Mouse (Mus musculus) cerebral cortex, adult 2 months (tissue): Measurements from ENCODE around the gene 2310046K23Rik.

Source experiments
- WGBS: fragments of 180-500 bp; shearing (Covaris S2); methylation state at CpG from one replicate; pipeline ENCODE4 v1.1.7; 2018; 5-methylcytosine and 5-hydroxymethylcytosine counted together

The 2310046K23Rik gene

DNA sequence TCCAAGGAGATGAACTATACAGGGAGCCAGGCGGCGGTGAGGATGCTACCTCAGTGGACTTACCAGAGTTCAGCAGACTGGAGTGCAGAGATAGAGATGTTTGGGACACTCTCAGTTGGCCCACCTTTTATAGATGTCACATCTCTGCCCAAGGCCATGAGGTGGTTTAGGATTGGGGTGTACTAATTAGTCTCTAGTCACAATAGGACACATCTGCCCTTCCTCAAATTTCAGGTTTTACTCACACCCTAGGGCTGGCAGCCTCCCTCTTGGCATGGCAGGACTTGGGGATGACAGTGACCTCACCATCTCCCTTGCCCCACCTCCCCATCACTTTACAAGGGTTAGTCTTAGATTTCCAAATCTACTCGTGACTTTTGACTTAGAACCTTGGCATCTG lies at the start of gene 2310046K23Rik:
Gene 2310046K23Rik (minus strand): TSS at position 101 of the 400 bp plus-strand sequence.
- WGBS: 85% methylated on average over 3 of the region's 3 CpGs

DNA sequence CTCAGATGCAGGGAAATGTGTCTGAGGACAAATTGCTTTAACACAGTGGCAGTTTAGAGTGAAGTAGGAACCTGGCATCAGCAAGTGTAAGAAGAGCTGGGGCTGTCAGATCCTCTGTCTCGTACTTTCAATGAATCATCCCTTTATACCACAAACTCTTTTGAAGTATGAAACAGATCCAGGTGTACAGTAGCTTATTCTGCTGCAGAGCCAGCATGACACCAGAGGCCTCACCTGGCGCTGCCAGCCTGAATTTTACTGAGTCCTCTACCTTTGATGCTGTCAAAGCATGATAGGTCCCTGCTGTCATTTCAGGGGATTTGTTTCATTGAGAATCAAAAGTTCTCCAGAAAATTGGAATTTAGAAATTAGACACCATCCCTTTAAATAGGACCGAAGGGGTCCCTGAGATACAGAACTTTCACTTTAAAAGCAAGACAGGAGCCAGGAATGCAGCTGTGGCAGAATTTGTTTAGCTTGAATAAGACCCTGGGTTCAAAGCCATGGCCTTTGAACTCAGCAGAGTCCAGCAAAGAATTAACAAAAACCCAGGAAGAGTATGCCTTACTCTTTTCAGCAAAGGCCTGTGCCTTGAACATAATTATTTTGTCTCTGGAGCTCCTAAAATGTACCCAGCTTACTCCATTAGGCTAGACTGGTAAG lies 49.0 kb upstream of the 2310046K23Rik start:
- WGBS: 78% methylated on average over 3 of the region's 3 CpGs

DNA sequence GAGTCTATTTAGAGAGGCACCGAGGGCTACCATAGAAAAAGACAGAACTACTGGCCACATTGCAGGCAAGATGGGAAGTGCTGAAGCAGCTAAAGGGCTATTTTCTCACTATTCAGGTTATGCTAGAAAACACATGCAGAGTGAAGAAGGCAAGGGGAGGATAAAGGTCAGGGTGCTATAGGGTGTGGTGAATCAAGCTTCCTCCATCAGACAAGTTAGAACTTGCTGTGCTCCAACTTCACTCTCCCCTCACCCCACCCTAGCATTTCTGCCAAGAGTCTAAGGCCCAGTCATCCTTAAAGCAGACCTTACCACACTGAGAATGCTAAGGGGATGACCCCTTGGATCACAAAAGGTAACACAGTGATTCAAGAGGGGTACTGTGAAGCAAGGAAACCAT lies 45.2 kb upstream of the 2310046K23Rik start:
- 91% methylated on average over 1 of the region's 1 CpGs for WGBS

DNA sequence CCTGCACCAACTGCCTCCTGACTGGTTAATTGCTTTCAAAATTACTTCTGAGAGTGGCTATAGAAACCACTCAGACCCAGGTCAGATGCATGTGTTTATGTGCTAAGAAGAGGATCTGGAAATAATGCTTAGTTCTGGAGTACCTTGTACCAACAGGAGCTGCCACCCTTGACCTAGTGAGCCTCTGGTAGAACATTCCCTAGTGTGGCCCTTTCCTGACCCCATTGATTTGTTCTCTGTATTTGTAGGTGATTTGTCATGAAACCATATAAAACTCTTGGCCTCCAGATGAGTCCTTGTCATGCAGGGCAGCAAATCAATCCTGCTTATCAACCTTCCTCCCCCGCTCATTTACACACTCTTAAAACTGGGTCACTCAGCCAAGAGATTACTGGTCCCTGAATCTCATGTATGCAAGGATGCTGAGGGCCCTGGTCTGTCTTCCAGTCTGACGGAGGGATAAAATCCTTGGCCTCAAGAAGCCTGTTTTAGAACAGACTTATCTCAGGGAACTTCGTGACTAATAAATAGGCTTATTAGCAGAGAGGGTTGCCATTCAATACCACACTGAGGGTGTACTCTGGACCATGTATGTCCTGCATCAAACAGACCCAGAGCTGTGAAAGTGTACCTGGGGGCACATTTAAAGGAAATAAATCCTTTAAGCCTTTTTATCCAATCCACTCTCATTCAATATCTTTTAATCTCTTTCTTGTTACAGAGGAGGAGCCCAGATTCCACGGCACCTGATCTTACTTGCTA lies 44.5 kb upstream of the 2310046K23Rik start:
- WGBS: 83% methylated on average over 4 of the region's 4 CpGs

DNA sequence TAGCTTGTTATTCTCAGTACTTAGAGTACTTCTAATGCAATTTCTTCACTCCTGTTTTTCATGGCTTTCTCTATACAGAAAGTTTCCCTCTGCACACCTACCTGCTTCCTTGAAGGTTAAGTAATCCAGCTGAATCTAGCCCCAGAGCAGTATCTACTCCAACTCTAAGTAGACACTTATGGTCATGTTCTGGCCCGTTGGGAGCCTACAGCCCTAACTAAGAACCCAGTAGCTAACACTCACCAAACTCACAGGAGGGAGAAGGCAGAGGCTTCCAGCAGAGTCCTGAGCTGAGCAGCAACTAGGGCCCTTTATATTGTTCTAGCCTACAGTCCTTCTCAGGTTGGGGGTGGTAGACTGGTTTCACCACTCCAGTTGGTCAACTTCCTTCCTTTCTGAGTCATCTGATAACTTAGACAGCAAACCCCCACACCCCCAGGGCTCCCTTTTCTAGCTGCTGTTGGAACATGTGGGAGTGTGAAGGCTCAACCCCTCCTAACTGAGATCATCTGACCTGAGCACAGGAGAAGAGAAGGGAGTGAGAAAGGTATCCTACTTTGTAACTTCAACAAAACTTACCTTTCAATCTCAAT lies 39.2 kb upstream of the 2310046K23Rik start, which contains the start of gene Ivl:
Gene Ivl (minus strand): TSS at position 287 of the 593 bp plus-strand sequence.
- WGBS: 72% methylated on average over 1 of the region's 1 CpGs

DNA sequence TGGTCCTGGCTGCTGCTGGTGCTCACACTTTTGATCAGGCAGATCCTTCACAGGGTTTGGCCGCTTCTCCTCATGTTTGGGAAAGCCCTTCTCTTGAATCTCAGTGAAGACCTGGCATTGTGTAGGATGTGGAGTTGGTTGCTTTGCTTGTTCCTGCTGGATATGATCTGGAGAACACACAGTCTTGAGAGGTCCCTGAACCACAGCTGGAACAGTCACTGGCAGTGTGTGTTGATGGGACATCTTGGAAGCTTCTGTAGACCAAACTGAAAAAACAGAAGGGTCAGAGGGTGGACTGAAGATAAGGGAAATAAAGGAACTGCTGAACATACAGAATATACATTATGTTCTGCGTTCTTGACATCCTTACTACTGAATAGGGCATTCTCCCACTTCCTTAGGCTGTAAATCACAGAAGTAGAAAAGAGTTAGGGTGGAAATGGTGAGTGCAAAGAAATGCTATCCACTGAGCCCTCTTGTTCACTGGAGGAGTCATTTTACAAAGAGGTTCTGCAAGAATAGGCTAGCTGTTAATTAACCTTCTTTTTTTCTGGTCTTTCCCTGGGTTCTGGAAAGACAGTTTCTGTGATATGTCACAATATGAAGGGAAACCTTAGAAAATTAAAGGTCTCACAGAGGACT lies 38.3 kb upstream of the 2310046K23Rik start:
- 58% methylated on average over 2 of the region's 2 CpGs for WGBS

DNA sequence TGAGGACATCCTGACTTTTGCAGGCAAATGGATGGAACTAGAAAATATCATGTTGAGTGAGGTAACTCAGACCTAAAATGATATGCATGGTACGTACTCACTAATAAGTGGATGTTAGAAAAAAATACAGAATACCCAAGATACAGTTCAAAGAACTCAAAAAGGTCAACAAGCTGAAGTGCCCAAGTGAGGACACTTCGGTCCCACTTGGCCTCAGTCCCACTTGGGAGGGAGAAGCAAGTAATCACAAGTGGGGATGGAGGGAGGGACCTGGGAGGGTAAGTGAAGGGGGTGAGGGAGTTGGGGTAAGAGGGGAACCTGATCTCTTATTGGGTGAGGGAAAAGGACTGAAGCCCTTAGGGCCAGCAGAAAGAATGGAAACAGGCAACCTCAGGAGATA lies 34.4 kb upstream of the 2310046K23Rik start:
- 85% methylated on average over 2 of the region's 2 CpGs for WGBS

DNA sequence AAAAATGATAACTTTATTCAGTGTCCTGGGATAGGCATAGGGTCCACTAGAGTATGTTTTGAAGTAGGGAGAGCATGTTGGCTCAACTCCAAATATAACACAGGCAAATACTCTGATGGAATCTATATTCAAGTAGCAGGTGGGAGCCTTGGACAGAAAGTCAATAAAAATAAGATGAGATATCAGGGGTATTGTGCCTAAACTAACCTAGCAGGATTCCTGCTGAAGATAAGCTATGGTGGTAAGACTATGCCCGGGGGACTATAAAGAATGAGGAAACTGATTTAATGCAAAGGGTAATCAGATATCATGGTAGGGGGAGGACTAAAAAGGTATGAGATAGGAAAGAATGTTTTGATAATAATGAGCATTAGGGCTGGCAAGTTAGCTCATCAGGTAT lies 26.1 kb downstream of the 2310046K23Rik start:
- WGBS: 97% methylated on average over 1 of the region's 1 CpGs

DNA sequence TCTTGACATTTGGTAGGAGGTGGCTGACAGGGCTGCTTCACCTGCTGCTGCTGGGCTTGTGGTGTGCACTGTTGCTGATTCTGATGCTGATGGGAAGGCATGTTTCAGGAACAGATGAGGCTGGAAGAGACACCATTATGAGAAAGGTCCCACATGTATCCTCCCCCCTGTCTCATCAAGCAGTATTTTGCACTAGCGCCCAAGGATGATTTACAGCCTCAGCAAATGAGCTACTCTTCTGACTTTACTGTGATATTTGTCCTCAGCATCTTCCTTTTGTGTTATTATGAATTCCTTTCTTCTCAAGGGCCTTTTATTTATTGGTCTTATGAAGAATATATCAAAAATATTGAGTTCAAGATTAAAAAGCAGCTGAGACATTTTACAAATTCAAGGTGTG lies 33.9 kb downstream of the 2310046K23Rik start, which contains the start of gene Sprr4:
Gene Sprr4 (minus strand): TSS at position 101 of the 400 bp plus-strand sequence.
- WGBS: 87% methylated on average over 1 of the region's 1 CpGs

DNA sequence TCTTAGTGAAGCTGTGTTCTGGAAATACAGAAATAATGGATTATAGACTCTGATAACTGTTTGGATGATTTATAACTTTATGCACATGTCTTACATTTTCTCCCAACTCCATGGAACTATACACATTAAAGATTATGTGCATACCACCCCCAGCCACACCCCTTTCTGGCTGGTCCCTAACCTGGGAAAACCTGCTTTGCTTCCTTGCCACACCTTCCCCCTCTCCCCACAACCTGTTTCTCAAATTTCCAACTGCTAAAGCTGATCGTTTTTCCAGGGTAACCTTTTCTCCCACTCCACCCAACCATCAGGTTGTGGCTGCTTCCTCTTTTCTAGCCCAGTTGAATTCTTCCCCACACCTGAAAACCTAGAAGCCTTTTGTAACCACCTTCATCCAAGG lies 48.0 kb downstream of the 2310046K23Rik start:
- WGBS: 51% methylated on average over 1 of the region's 1 CpGs

DNA sequence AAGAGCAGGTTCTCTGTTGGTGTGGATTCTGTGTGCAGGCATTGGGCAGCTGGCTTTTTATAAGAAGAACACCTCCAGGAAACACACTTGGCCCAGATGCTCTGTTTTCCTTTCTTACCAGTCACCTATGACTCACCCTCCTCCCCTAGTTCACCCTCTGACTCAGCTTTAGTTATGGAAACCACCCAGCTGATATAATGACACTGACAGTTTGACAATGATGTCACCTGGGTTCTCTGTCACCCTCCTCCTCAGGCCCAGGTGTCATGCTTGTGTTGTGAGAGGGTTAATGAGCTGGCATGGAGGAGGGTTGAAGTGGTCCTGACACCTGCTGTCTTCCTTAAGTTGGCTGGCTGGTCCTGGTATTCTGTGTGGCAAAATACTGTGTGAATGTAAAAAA lies 48.4 kb downstream of the 2310046K23Rik start, which contains the start of gene Sprr1a:
Gene Sprr1a (minus strand): TSS at position 33 of the 400 bp plus-strand sequence.

